Mouse (Mus musculus) left cerebral cortex, adult 11 months (tissue): ENCODE measurements at regions not wholly inside any gene's neighbourhood (a gene's known extent, or its start where the extent isn't known, plus 50 kb on each side); places are given as distances from the start of the nearest gene placed in this dataset.

ENCODE experiments used
- DNase-seq: peaks from one replicate; pipeline ENCODE4 v3.0.0; 2022; ENCODE audit warnings: low spot score

GRCm38 (mm10) chr13:84399345-84400170 lies 177.5 kb downstream of the Tmem161b start:
- DNase-seq: no peak

DNA sequence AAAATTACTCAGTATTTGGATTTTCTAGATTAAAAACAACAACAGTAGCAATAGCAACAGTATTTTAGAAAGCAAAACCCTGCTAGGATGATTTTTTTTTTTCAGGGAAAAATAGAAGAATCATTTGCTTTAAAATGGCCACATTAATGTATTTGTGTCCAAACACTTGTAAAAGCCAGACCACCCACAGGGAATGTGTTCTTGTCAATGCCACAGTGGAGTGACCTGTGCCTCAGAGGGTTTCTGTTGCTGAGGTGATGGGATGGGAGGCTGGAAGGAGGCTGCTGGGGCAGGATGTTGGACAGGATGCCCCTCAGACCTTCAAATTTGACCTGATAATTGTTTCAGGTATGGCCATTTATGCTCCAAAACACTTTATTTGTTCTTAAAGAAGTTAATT lies 178.9 kb downstream of the Tmem161b start:
- DNase-seq: no peak

- DNase-seq: no peak
Measured at GRCm38 (mm10) chr13:84404566-84405194, 182.6 kb downstream of the Tmem161b start.

- no peak for DNase-seq
Measured at GRCm38 (mm10) chr13:84434444-84434843, 212.3 kb downstream of the Tmem161b start.

GRCm38 (mm10) chr13:84437586-84438443 lies 215.7 kb downstream of the Tmem161b start:
- no peak for DNase-seq

GRCm38 (mm10) chr13:84438444-84438766 lies 216.3 kb downstream of the Tmem161b start:
- DNase-seq: no peak

GRCm38 (mm10) chr13:84448514-84448913 lies 226.4 kb downstream of the Tmem161b start:
- no peak for DNase-seq

DNA sequence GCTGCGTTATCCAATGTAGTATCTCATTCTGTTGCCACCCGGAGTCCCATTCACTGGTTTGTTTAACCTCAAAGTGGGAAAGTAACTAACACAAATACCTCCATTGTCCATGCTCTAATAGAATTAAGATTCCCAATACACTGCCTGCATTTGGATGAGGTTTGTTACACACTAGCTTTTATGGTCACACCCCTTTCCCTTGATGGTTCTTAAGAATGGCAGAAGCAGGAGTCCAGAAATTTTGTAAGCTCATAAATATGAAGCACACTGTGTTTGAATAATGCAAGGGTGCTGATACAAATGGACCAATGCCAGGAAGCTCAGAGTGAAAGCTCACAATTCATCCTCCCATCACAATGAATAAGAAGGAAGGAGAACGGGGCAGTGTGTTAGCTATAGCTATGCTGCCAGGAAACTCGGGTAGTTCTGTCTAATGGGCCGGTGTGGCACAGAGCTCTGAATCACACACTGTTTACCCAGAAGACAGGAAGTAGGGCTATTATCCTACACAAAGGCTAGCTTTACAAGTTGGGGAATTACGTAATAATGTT lies 227.0 kb downstream of the Tmem161b start:
- DNase-seq: peak; percentile 71
